Mouse (Mus musculus) stomach, embryonic 14.5 days (tissue): ENCODE results near the gene Hpcal1. TPM values are rescaled to one million over a fixed set of nuclear protein-coding genes. Genes with fewer than 3 reads are reported as not detected.

Experiments used
- ATAC-seq: fragments of 200-750 bp; cut with Nextera tagmentation; 2 replicates; pipeline ENCODE4 v1.8.0; 2017; ENCODE audit warnings: low read depth, moderate TSS enrichment; ENCODE audit not compliant: insufficient number of reproducible peaks, insufficient read depth, low FRiP score
- H3K27ac ChIP-seq: fragments of 300-500 bp; sonication (generic); 2 replicates; pipeline ENCODE4 v1.5.1; 2014; ENCODE audit warnings: mild to moderate bottlenecking, low read length, moderate library complexity, mixed read lengths
- H3K27me3 ChIP-seq: fragments of 300-500 bp; sonication (generic); 2 replicates; pipeline ENCODE4 v1.6.1; 2014; ENCODE audit warnings: low read length, control low read depth, mixed read lengths; ENCODE audit not compliant: control insufficient read depth, insufficient read depth
- H3K36me3 ChIP-seq: fragments of 300-500 bp; sonication (generic); 2 replicates; pipeline ENCODE4 v1.6.1; 2014; ENCODE audit warnings: mild to moderate bottlenecking, control low read depth, low read length, moderate library complexity, mixed read lengths; ENCODE audit not compliant: control insufficient read depth, insufficient read depth
- H3K4me1 ChIP-seq: fragments of 300-500 bp; sonication (generic); 2 replicates; pipeline ENCODE4 v1.6.1; 2014; ENCODE audit warnings: low read length, control low read depth, mixed read lengths; ENCODE audit not compliant: control insufficient read depth, insufficient read depth
- H3K4me2 ChIP-seq: fragments of 300-500 bp; sonication (generic); replicated peaks from 2 replicates; pipeline ENCODE4 v1.6.1; 2014; ENCODE audit warnings: low read depth, low read length, control low read depth
- H3K4me3 ChIP-seq: fragments of 300-500 bp; sonication (generic); 2 replicates; pipeline ENCODE4 v1.5.1; 2014; ENCODE audit warnings: low read depth, low read length, control low read depth
- H3K9ac ChIP-seq: fragments of 300-500 bp; sonication (generic); replicated peaks from 2 replicates; pipeline ENCODE4 v1.6.1; 2014; ENCODE audit warnings: low read depth, mild to moderate bottlenecking, control low read depth, low read length, moderate library complexity, mixed read lengths
- H3K9me3 ChIP-seq: fragments of 300-500 bp; sonication (generic); 2 replicates; pipeline ENCODE4 v1.6.1; 2016; ENCODE audit warnings: low read depth, low read length, control low read depth; ENCODE audit not compliant: control insufficient read depth
- WGBS: fragments of 180-500 bp; shearing (Covaris S2); extraction: QIAGEN DNeasy Blood & Tissue Kit; methylation state at CpG from one replicate; pipeline ENCODE4 v1.1.7; 2014; 5-methylcytosine and 5-hydroxymethylcytosine counted together
- polyA plus RNA-seq: library from polyadenylated mRNA; unstranded; fragments of >200 nt; fragmentation: Nextera tagmentation; extraction: Ambion mirVana; gene quantifications from 2 replicates; pipeline ENCODE4 v1.2.1, GENCODE M21; 2014

The Hpcal1 gene
- polyA plus RNA-seq, 1 experiment from 2014 or later, result 55.3 TPM

- 47% methylated on average over 9 of the region's 9 CpGs for WGBS
- no peaks in the 10 kb centered on the region for H3K36me3 ChIP-seq
- H3K9ac ChIP-seq, result no peak overlapping the region
- H3K27ac ChIP-seq, result no peak overlapping the region
- peaks cover 21% of the 10 kb centered on the region for H3K4me1 ChIP-seq
- no peak for ATAC-seq
- no peaks in the 10 kb centered on the region for H3K9me3 ChIP-seq
- no peak overlapping the region for H3K4me2 ChIP-seq
- no peak overlapping the region for H3K4me3 ChIP-seq
- H3K27me3 ChIP-seq, result no peaks in the 10 kb centered on the region
Observed at GRCm38 (mm10) chr12:17702257-17702943, 11.7 kb downstream of the Hpcal1 start.

DNA sequence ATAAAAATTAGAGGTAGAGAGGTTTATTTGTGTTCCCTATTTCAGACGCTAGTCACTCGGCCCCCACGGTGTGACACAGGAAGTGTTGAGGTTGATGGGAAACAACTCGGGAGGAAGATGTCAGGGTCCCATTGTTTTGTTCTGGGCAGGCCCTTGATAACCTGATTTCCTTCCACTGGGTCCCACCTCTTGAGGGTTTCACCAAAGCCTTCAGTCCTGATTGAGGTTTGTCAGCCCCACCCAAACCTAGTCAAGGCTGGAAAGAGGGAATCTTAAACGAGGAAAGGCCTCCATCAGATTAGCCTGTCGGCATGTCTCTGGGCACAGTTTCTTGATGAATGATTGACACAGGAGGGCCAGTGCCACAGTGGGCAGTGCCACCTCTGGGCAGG, 12.3 kb downstream of the Hpcal1 start:
- Histone ChIP-seq H3K27ac (no peak overlapping the region), H3K4me1 (peaks cover 21% of the 10 kb centered on the region), H3K9ac (no peak overlapping the region), H3K9me3 (no peaks in the 10 kb centered on the region), H3K27me3 (no peaks in the 10 kb centered on the region), H3K4me3 (no peak overlapping the region), H3K36me3 (no peaks in the 10 kb centered on the region), H3K4me2 (no peak overlapping the region)
- no peak for ATAC-seq
- WGBS, result 74% methylated on average over 6 of the region's 6 CpGs

DNA sequence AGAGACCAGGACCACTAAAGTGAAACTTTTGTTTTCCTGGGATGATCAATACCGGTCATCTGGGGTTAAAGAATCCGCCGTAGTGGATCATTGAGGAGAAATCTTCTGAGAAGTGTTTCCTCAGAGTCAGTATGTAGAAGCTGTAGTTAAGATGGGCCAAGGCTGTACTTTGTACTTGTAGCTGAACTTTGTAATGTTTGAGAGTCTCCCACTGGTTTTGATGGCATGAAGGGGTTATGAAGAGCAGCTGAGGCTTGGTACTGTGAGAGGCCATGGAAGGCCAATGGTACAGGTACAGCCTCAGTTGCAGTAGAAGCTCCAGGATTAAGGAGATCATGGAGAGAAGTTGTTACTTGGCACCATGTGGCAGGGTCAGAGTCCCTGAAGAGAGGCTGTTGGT, 13.2 kb downstream of the Hpcal1 start:
- Histone ChIP-seq H3K27me3 (no peaks in the 10 kb centered on the region), H3K4me1 (peaks cover 21% of the 10 kb centered on the region), H3K36me3 (no peaks in the 10 kb centered on the region), H3K4me3 (no peak overlapping the region), H3K9me3 (no peaks in the 10 kb centered on the region), H3K9ac (no peak overlapping the region), H3K27ac (no peak overlapping the region), H3K4me2 (no peak overlapping the region)
- no peak for ATAC-seq
- 95% methylated on average over 3 of the region's 3 CpGs for WGBS

DNA sequence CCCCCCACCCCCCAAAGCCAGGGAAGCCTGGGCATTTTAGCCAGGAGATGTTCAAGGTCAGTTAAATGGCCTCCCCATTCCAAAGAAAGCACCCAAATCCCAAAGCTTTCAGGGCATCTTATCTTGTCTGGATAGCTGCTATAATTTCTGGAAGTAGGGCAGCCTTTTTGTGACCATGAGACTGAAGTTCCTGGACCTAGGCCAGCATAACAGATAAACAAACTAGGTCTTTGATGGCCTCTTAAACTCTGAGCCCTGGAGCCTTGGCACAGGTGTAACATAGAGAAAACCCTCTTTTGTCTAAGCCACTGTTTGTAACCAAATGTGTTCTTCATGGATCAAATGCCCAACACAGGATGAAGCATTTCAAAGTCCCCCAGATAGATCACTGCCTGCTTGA, 16.8 kb downstream of the Hpcal1 start:
- no peaks in the 10 kb centered on the region for H3K36me3 ChIP-seq
- no peak for ATAC-seq
- H3K4me1 ChIP-seq, result peaks cover 23% of the 10 kb centered on the region
- H3K9me3 ChIP-seq, result no peaks in the 10 kb centered on the region
- H3K27me3 ChIP-seq, result no peaks in the 10 kb centered on the region
- H3K9ac ChIP-seq, result no peak overlapping the region
- H3K27ac ChIP-seq, result no peak overlapping the region
- no peak overlapping the region for H3K4me3 ChIP-seq
- H3K4me2 ChIP-seq, result no peak overlapping the region

- peak; percentile 11; the same call in 1 of the 2 replicates for ATAC-seq
- Histone ChIP-seq H3K9me3 (no peaks in the 10 kb centered on the region), H3K9ac (no peak overlapping the region), H3K27ac (0 out of 2 replicates have a peak overlapping the region, but pooled peaks have one; percentile 33), H3K4me3 (no peak overlapping the region), H3K4me1 (peaks cover 23% of the 10 kb centered on the region), H3K4me2 (no peak overlapping the region), H3K27me3 (no peaks in the 10 kb centered on the region), H3K36me3 (no peaks in the 10 kb centered on the region)
- 29% methylated on average over 4 of the region's 4 CpGs for WGBS
Observed at GRCm38 (mm10) chr12:17709451-17709850, 18.8 kb downstream of the Hpcal1 start.

GRCm38 (mm10) chr12:17709926-17710746, 19.5 kb downstream of the Hpcal1 start:
- no peak overlapping the region for H3K9ac ChIP-seq

GRCm38 (mm10) chr12:17710747-17711092, 20.1 kb downstream of the Hpcal1 start:
- Histone ChIP-seq H3K4me1 (peaks cover 23% of the 10 kb centered on the region), H3K4me2 (no peak overlapping the region; the same call in 1 of the 2 replicates), H3K4me3 (no peak overlapping the region), H3K9me3 (no peaks in the 10 kb centered on the region), H3K27ac (peak overlapping the region; percentile 56; the same call in 1 of the 2 replicates), H3K9ac (no peak overlapping the region), H3K27me3 (no peaks in the 10 kb centered on the region), H3K36me3 (no peaks in the 10 kb centered on the region)
- WGBS, result 16% methylated on average over 3 of the region's 3 CpGs
- ATAC-seq, result peak; percentile 48

More at GRCm38 (mm10) chr12:17709926-17710746, 19.5 kb downstream of the Hpcal1 start:
- WGBS, result 35% methylated on average over 17 of the region's 17 CpGs
- H3K4me3 ChIP-seq, result no peak overlapping the region
- H3K27me3 ChIP-seq, result no peaks in the 10 kb centered on the region
- peaks cover 23% of the 10 kb centered on the region for H3K4me1 ChIP-seq
- H3K27ac ChIP-seq, result peak overlapping the region; percentile 56; the same call in 1 of the 2 replicates
- no peaks in the 10 kb centered on the region for H3K36me3 ChIP-seq
- peak; percentile 58 for ATAC-seq
- H3K4me2 ChIP-seq, result no peak overlapping the region; the same call in 1 of the 2 replicates
- H3K9me3 ChIP-seq, result no peaks in the 10 kb centered on the region

DNA sequence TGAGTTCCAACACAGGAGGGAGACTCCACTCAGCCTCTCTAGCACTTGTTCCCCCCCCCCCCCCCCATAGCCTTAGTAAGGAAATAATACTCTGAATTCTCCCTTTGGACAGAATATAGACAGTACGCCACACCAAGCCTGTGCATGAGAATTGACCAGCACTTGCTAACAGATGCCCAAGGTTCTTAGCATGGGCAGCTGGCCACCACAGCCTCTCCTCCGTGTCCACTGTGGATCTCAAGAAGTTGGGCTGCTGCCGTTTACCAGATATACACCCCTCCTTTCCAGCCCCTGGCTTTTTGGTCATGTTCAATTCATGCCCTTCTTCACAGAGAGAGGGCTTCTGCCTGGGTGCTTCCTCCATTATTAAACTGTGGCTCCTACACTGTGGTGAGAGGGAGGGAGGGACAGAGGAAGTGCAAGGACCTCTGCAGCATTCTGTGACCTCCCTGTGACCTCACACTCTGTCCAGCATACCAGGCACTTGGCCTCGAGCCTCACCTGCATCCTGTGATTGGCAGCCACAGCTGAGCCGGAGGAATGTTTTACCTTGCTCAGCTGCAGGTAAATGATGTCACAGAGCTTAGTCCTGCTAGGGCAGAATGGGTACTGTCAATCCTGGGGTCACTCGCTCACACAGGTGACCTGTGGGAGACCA, 21.2 kb downstream of the Hpcal1 start:
- H3K9me3 ChIP-seq, result no peaks in the 10 kb centered on the region
- no peaks in the 10 kb centered on the region for H3K27me3 ChIP-seq
- no peak overlapping the region for H3K27ac ChIP-seq
- H3K4me2 ChIP-seq, result no peak overlapping the region
- no peak overlapping the region for H3K9ac ChIP-seq
- ATAC-seq, result no peak
- H3K36me3 ChIP-seq, result no peaks in the 10 kb centered on the region
- 53% methylated on average over 6 of the region's 6 CpGs for WGBS
- H3K4me1 ChIP-seq, result peaks cover 23% of the 10 kb centered on the region
- H3K4me3 ChIP-seq, result no peak overlapping the region
